Mouse (Mus musculus): ENCODE measurements at regions not wholly inside any gene's neighbourhood (a gene's known extent, or its start where the extent isn't known, plus 50 kb on each side); places are given as distances from the start of the nearest gene placed in this dataset.

- TF ChIP-seq CTCF (IDR thresholded peaks at IDR 0.05; ENCODE audit: borderline replicate concordance, extremely low read depth, insufficient read depth, insufficient read length) (no peak), POLR2A (IDR thresholded peaks at IDR 0.05; ENCODE audit: borderline replicate concordance, extremely low read depth, insufficient read depth, insufficient read length, poor library complexity, severe bottlenecking) (no peak)
- DNase-seq (ENCODE audit: low read depth): peak; percentile 34
These were observed 390.1 kb upstream of the Jarid2 start for GRCm38 (mm10) chr13:44339061-44339741.

- TF ChIP-seq POLR2A (IDR thresholded peaks at IDR 0.05; ENCODE audit: borderline replicate concordance, extremely low read depth, insufficient read depth, insufficient read length, poor library complexity, severe bottlenecking) (no peak), CTCF (IDR thresholded peaks at IDR 0.05; ENCODE audit: borderline replicate concordance, extremely low read depth, insufficient read depth, insufficient read length) (no peak)
- peak; percentile 70 for DNase-seq (ENCODE audit: low read depth)
These were observed 384.2 kb upstream of the Jarid2 start for GRCm38 (mm10) chr13:44345094-44345493.

GRCm38 (mm10) chr13:44346636-44347035 is 382.6 kb upstream of the Jarid2 start:
- TF ChIP-seq CTCF (IDR thresholded peaks at IDR 0.05; ENCODE audit: borderline replicate concordance, extremely low read depth, insufficient read depth, insufficient read length) (no peak), POLR2A (IDR thresholded peaks at IDR 0.05; ENCODE audit: borderline replicate concordance, extremely low read depth, insufficient read depth, insufficient read length, poor library complexity, severe bottlenecking) (no peak)
- DNase-seq (ENCODE audit: low read depth): no peak

GRCm38 (mm10) chr13:44347662-44348061 is 381.6 kb upstream of the Jarid2 start:
- peak; percentile 76 for DNase-seq (ENCODE audit: low read depth)
- TF ChIP-seq POLR2A (IDR thresholded peaks at IDR 0.05; ENCODE audit: borderline replicate concordance, extremely low read depth, insufficient read depth, insufficient read length, poor library complexity, severe bottlenecking) (no peak), CTCF (IDR thresholded peaks at IDR 0.05; ENCODE audit: borderline replicate concordance, extremely low read depth, insufficient read depth, insufficient read length) (no peak)

GRCm38 (mm10) chr13:44353899-44354298 is 375.4 kb upstream of the Jarid2 start:
- TF ChIP-seq POLR2A (IDR thresholded peaks at IDR 0.05; ENCODE audit: borderline replicate concordance, extremely low read depth, insufficient read depth, insufficient read length, poor library complexity, severe bottlenecking): no peak
- no peak for TF ChIP-seq CTCF (IDR thresholded peaks at IDR 0.05; ENCODE audit: borderline replicate concordance, extremely low read depth, insufficient read depth, insufficient read length)
- DNase-seq (ENCODE audit: low read depth): peak; percentile 76

GRCm38 (mm10) chr13:44355771-44356221 is 373.5 kb upstream of the Jarid2 start:
- TF ChIP-seq CTCF (IDR thresholded peaks at IDR 0.05; ENCODE audit: borderline replicate concordance, extremely low read depth, insufficient read depth, insufficient read length): no peak
- no peak for TF ChIP-seq POLR2A (IDR thresholded peaks at IDR 0.05; ENCODE audit: borderline replicate concordance, extremely low read depth, insufficient read depth, insufficient read length, poor library complexity, severe bottlenecking)
- DNase-seq (ENCODE audit: low read depth): no peak

GRCm38 (mm10) chr13:44356981-44357380 is 372.3 kb upstream of the Jarid2 start:
- DNase-seq (ENCODE audit: low read depth): no peak
- no peak for TF ChIP-seq POLR2A (IDR thresholded peaks at IDR 0.05; ENCODE audit: borderline replicate concordance, extremely low read depth, insufficient read depth, insufficient read length, poor library complexity, severe bottlenecking)
- TF ChIP-seq CTCF (IDR thresholded peaks at IDR 0.05; ENCODE audit: borderline replicate concordance, extremely low read depth, insufficient read depth, insufficient read length): no peak

- TF ChIP-seq POLR2A (IDR thresholded peaks at IDR 0.05; ENCODE audit: borderline replicate concordance, extremely low read depth, insufficient read depth, insufficient read length, poor library complexity, severe bottlenecking): no peak
- no peak for TF ChIP-seq CTCF (IDR thresholded peaks at IDR 0.05; ENCODE audit: borderline replicate concordance, extremely low read depth, insufficient read depth, insufficient read length)
- DNase-seq (ENCODE audit: low read depth): no peak
These were observed 369.9 kb upstream of the Jarid2 start for GRCm38 (mm10) chr13:44359344-44359743.

GRCm38 (mm10) chr13:44360016-44360415 is 369.3 kb upstream of the Jarid2 start:
- TF ChIP-seq POLR2A (IDR thresholded peaks at IDR 0.05; ENCODE audit: borderline replicate concordance, extremely low read depth, insufficient read depth, insufficient read length, poor library complexity, severe bottlenecking) (no peak), CTCF (IDR thresholded peaks at IDR 0.05; ENCODE audit: borderline replicate concordance, extremely low read depth, insufficient read depth, insufficient read length) (no peak)
- DNase-seq (ENCODE audit: low read depth): no peak

GRCm38 (mm10) chr13:44360725-44361290 is 368.5 kb upstream of the Jarid2 start:
- no peak for TF ChIP-seq CTCF (IDR thresholded peaks at IDR 0.05; ENCODE audit: borderline replicate concordance, extremely low read depth, insufficient read depth, insufficient read length)
- TF ChIP-seq POLR2A (IDR thresholded peaks at IDR 0.05; ENCODE audit: borderline replicate concordance, extremely low read depth, insufficient read depth, insufficient read length, poor library complexity, severe bottlenecking): no peak
- peak; percentile 57 for DNase-seq (ENCODE audit: low read depth)

GRCm38 (mm10) chr13:44362293-44363005 is 366.8 kb upstream of the Jarid2 start:
- TF ChIP-seq POLR2A (IDR thresholded peaks at IDR 0.05; ENCODE audit: borderline replicate concordance, extremely low read depth, insufficient read depth, insufficient read length, poor library complexity, severe bottlenecking) (no peak), CTCF (IDR thresholded peaks at IDR 0.05; ENCODE audit: borderline replicate concordance, extremely low read depth, insufficient read depth, insufficient read length) (no peak)
- peak; percentile 28 for DNase-seq (ENCODE audit: low read depth)

Data from brain, embryonic 14.5 days (tissue).